Mouse (Mus musculus) testis, adult 2 months (tissue): ENCODE measurements around the gene Tmem164.

Experiments
- CTCF ChIP-seq: fragments of 200-500 bp; IDR thresholded peaks from 2 replicates; pipeline ENCODE4 v1.5.1; 2012; ENCODE audit warnings: low read depth, mild to moderate bottlenecking, inconsistent platforms, low read length, moderate library complexity; ENCODE audit not compliant: control insufficient read depth, insufficient read depth, insufficient replicate concordance
- POLR2A ChIP-seq: fragments of 200-500 bp; IDR thresholded peaks from 2 replicates; pipeline ENCODE4 v1.6.1; 2012; ENCODE audit warnings: low read depth, mild to moderate bottlenecking, inconsistent platforms, low read length, moderate library complexity; ENCODE audit not compliant: control insufficient read depth

DNA sequence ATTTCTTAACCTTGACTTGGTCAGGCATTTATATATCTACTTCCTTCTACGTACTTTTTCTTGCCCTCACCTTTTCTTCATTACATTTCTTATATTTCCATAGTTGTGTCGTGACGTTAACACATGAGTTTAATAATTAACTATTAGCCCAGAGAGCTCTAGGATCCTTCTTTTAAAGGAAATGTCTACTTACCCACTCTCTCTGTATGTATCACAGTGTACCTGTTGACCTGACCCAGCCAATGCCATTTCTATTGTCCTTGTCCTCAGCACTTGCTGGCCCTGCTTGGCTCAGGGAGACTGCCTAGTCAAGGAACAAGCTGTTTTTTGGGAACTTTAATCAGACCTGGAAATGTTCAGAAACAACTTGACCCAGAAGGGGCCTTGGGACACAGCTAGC is 40.7 kb downstream of the Tmem164 start:
- no peak for TF ChIP-seq CTCF
- no peak for TF ChIP-seq POLR2A
